Mouse (Mus musculus): ENCODE results near the gene Muc4. TPM values are rescaled to one million over a fixed set of nuclear protein-coding genes. Genes with fewer than 3 reads are reported as not detected.

The Muc4 gene
- polyA plus RNA-seq, 1 experiment from 2014 or later: 0.27 TPM

DNA sequence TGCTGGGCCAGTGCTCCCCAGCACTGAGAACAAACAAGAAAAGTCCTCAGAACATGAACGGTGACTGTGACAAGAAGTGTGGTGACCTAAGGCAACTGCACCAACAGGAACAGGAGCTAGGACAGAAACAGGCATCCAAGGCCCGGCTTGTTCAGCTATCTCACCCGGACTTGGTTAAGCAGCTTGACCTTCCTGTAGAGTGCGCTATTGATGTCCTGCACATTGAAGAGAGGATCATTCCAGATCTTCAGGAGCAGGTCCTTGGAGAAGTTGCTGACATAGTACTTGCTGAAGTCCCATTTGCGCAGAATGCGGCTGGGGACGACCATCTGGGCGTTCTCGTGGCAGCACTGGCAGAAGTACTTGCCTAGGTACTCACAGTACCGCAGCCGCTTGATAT lies 90.8 kb downstream of the Muc4 start:
- Histone ChIP-seq H3K4me1 (no peaks in the 10 kb centered on the region), H3K27ac (no peak overlapping the region), H3K4me2 (replicated peaks) (no peak overlapping the region), H3K27me3 (no peaks in the 10 kb centered on the region), H3K4me3 (no peak overlapping the region), H3K36me3 (peaks cover 73% of the 10 kb centered on the region), H3K9me3 (replicated peaks) (no peaks in the 10 kb centered on the region), H3K9ac (no peak overlapping the region)
- WGBS: 95% methylated on average over 11 of the region's 11 CpGs
- ATAC-seq (ENCODE audit: low FRiP score): no peak

GRCm38 (mm10) chr16:32829104-32829503 lies 93.4 kb downstream of the Muc4 start:
- H3K4me1 ChIP-seq: no peaks in the 10 kb centered on the region
- H3K4me3 ChIP-seq: no peak overlapping the region
- no peak for ATAC-seq (ENCODE audit: low FRiP score)
- no peak overlapping the region for H3K27ac ChIP-seq
- H3K4me2 ChIP-seq (replicated peaks): no peak overlapping the region
- H3K9me3 ChIP-seq (replicated peaks): no peaks in the 10 kb centered on the region
- H3K9ac ChIP-seq: no peak overlapping the region
- no peaks in the 10 kb centered on the region for H3K27me3 ChIP-seq
- peaks cover 56% of the 10 kb centered on the region for H3K36me3 ChIP-seq
- WGBS: 88% methylated on average over 11 of the region's 11 CpGs

DNA sequence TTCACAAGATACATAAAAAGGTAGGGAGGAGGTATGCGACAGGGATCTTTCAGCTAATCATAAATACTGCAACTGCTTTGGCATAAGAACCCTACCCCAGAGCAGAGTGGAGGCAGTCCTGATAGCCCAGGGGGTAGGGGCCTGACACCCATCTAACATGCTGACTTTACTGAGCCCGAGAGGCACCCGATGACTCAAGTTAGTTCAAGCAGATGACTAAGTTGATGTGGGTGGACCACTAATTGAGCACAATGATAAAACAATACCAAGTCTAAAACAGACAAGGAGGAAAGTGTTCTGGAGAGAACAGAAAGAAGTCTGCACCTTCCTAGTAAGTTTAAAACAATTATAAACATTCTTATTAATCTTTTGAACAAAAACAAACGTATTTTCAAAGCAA lies 95.8 kb downstream of the Muc4 start:
- peaks cover 53% of the 10 kb centered on the region for H3K36me3 ChIP-seq
- no peaks in the 10 kb centered on the region for H3K4me1 ChIP-seq
- no peak overlapping the region for H3K27ac ChIP-seq
- H3K4me2 ChIP-seq (replicated peaks): no peak overlapping the region
- no peaks in the 10 kb centered on the region for H3K27me3 ChIP-seq
- no peak overlapping the region for H3K4me3 ChIP-seq
- WGBS: 87% methylated on average over 4 of the region's 4 CpGs
- no peak for ATAC-seq (ENCODE audit: low FRiP score)
- H3K9me3 ChIP-seq (replicated peaks): no peaks in the 10 kb centered on the region
- no peak overlapping the region for H3K9ac ChIP-seq

Other genes starting within 250 kb of the Muc4 start
- 0.09 and 0.14 TPM in 2 replicates for gene Slc51a, start 248.0 kb upstream of the Muc4 start, polyA plus RNA-seq (2016; fragmentation: Nextera tagmentation; extraction: Ambion mirVana)
- not detected in 2 replicates for gene Zdhhc19, start 239.6 kb upstream of the Muc4 start, polyA plus RNA-seq (2016; fragmentation: Nextera tagmentation; extraction: Ambion mirVana)
- gene Tfrc, start 127.0 kb upstream of the Muc4 start, polyA plus RNA-seq (2016; fragmentation: Nextera tagmentation; extraction: Ambion mirVana): 44.4 and 55.4 TPM in 2 replicates
- 15.6 and 17.2 TPM in 2 replicates for gene Tnk2, start 92.0 kb upstream of the Muc4 start, polyA plus RNA-seq (2016; fragmentation: Nextera tagmentation; extraction: Ambion mirVana)
- gene Muc20, start 61.5 kb downstream of the Muc4 start, polyA plus RNA-seq (2016; fragmentation: Nextera tagmentation; extraction: Ambion mirVana): 0.06 and 0.13 TPM in 2 replicates
- not detected in 2 replicates for gene Smbd1, start 74.6 kb downstream of the Muc4 start, polyA plus RNA-seq (2016; fragmentation: Nextera tagmentation; extraction: Ambion mirVana)
- 121 and 133 TPM in 2 replicates for gene Fyttd1, start 141.6 kb downstream of the Muc4 start, polyA plus RNA-seq (2016; fragmentation: Nextera tagmentation; extraction: Ambion mirVana)
- 27.8 and 30.1 TPM in 2 replicates for gene Rubcn, start 141.9 kb downstream of the Muc4 start, polyA plus RNA-seq (2016; fragmentation: Nextera tagmentation; extraction: Ambion mirVana)
- gene Lrch3, start 178.2 kb downstream of the Muc4 start, polyA plus RNA-seq (2016; fragmentation: Nextera tagmentation; extraction: Ambion mirVana): 50.3 and 53.3 TPM in 2 replicates

Data from hindbrain, embryonic 12.5 days (tissue).